Mouse (Mus musculus) brown adipose tissue, adult 24 weeks (tissue): Measurements from ENCODE around the gene Prkn. TPM values are rescaled to one million over a fixed set of nuclear protein-coding genes. Genes with fewer than 3 reads are reported as not detected.

Experiments
- H3K27ac ChIP-seq: fragments of 200-500 bp; replicated peaks from 2 replicates; pipeline ENCODE4 v1.5.1; 2012; ENCODE audit warnings: low read depth, mild to moderate bottlenecking, low read length
- H3K4me1 ChIP-seq: fragments of 200-500 bp; 2 replicates; pipeline ENCODE4 v1.6.1; 2012; ENCODE audit warnings: low read length, mixed read lengths; ENCODE audit not compliant: control insufficient read depth, insufficient read depth, insufficient read length
- H3K4me3 ChIP-seq: fragments of 200-500 bp; 2 replicates; pipeline ENCODE4 v1.5.1; 2012; ENCODE audit warnings: low read depth, mild to moderate bottlenecking, low read length, moderate library complexity; ENCODE audit not compliant: insufficient read depth
- polyA plus RNA-seq: library from polyadenylated mRNA; stranded (reverse); fragments of >200 nt; gene quantifications from 2 replicates; pipeline ENCODE4 v1.2.4, GENCODE M21; 2012; ENCODE audit not compliant: missing spikeins, insufficient read depth, insufficient read length

The Prkn gene
- polyA plus RNA-seq, 1 experiment: 7.2 TPM

GRCm38 (mm10) chr17:11661898-11662297 lies 821.7 kb downstream of the Prkn start:
- Histone ChIP-seq H3K4me1 (no peaks in the 10 kb centered on the region), H3K27ac (no peak overlapping the region), H3K4me3 (no peak overlapping the region)

DNA sequence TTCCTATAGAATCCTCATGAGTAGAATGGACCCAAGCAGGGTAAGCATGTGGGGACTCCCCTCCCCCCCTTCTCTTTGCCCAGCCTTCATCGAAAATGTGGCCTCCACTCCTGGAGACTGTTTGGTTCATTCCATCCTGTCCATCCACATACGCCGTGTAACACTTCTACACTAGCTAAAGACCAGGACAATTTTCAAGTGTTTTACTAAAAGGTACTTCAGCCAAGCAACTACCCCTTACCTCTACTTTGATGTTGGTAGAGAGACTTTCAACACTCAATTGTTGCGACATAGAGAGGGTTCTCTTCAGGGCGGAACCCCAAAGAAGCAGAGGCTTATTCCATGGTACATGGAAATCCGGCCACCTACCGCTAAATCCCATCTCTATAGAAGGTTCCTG lies 823.3 kb downstream of the Prkn start:
- H3K4me3 ChIP-seq: no peak overlapping the region
- no peaks in the 10 kb centered on the region for H3K4me1 ChIP-seq
- H3K27ac ChIP-seq: no peak overlapping the region

DNA sequence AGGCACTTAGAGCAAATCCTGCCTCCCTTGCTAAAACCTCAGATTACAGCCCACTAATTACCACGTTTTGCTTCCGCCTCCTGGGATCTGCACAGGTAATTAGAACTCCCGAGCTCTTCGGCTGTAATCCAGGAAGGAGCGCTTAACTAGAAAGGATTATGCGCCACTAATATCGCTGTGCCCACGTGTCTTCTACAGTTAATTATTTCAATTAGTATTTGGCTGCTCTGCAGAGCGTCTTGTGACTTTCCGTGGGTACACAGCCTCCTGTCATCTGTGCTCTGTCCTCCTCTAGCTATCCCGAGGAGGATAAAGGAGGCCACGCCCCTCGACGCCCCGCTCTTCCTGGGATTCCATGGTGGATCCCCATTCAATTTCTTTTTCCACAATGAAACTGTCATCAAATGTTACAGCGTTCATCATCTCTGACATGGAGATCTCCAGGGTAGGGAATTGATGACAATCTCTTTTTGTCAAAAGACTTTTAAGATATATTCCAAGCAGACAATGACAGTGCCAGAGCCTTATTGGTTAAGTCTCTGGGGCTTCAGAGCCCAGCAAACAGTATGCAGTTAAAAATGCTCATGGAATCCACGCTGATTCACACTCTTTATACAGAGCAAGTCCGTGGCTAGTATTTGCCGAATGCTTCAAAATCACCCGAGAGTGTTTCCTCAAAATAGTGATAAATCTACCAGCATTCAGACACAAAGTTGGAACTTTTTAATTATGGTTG lies 824.6 kb downstream of the Prkn start:
- no peak overlapping the region for H3K4me3 ChIP-seq
- H3K4me1 ChIP-seq: no peaks in the 10 kb centered on the region
- no peak overlapping the region for H3K27ac ChIP-seq

GRCm38 (mm10) chr17:11679716-11680115 lies 839.5 kb downstream of the Prkn start:
- Histone ChIP-seq H3K4me1 (no peaks in the 10 kb centered on the region; the same call in 1 of the 2 replicates), H3K4me3 (no peak overlapping the region), H3K27ac (no peak overlapping the region)

GRCm38 (mm10) chr17:11680456-11680855 lies 840.3 kb downstream of the Prkn start:
- H3K27ac ChIP-seq: no peak overlapping the region
- H3K4me1 ChIP-seq: no peaks in the 10 kb centered on the region; the same call in 1 of the 2 replicates
- no peak overlapping the region for H3K4me3 ChIP-seq

GRCm38 (mm10) chr17:11681825-11682372 lies 841.7 kb downstream of the Prkn start:
- H3K27ac ChIP-seq: no peak overlapping the region
- H3K4me3 ChIP-seq: no peak overlapping the region
- H3K4me1 ChIP-seq: no peaks in the 10 kb centered on the region; the same call in 1 of the 2 replicates

DNA sequence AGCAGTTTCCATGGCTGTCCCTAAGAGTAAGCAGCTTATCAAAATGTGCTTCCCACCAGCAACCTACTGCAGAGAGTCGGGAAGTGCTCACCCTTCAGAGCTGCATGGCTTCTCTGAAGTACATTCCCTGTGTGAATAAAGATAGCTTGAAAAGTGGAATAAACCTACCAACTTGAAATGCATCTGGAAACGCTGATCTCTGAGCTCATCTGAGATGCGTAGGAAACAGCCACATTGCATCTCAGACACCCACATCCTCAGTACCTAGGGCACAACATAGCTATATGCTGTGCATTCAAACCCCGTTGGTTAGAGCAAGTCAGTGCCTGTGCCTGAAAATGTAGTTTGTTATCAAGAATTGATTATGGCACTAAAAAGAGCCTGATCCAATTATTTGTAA lies 864.8 kb downstream of the Prkn start:
- no peaks in the 10 kb centered on the region for H3K4me1 ChIP-seq
- no peak overlapping the region for H3K27ac ChIP-seq

GRCm38 (mm10) chr17:11705761-11706160 lies 865.6 kb downstream of the Prkn start:
- Histone ChIP-seq H3K4me3 (no peak overlapping the region), H3K27ac (no peak overlapping the region), H3K4me1 (no peaks in the 10 kb centered on the region)

More for the DNA sequence above, 864.8 kb downstream of the Prkn start:
- no peak overlapping the region for H3K4me3 ChIP-seq

GRCm38 (mm10) chr17:11712066-11712465 lies 871.9 kb downstream of the Prkn start:
- no peak overlapping the region for H3K27ac ChIP-seq
- no peaks in the 10 kb centered on the region for H3K4me1 ChIP-seq
- H3K4me3 ChIP-seq: no peak overlapping the region

DNA sequence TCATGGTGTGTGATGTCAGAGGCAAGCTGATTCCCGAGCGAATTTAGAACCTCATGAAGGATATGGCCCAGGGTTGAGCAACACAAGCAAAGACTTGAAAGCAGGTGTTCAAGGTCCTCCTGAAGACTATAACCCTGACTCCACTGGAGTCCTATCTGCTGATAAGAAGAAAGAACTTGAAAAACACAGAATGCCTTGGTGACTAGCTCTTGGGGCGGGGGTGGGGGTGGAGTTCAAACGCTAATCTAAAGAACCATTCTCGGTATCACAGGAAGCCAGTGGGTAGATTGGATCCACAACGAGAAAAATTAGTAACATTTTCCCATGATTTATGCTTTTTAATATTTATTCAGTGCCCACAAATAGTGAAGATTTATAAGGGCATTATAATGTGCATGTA lies 879.6 kb downstream of the Prkn start:
- Histone ChIP-seq H3K4me3 (no peak overlapping the region), H3K27ac (no peak overlapping the region), H3K4me1 (no peaks in the 10 kb centered on the region)

DNA sequence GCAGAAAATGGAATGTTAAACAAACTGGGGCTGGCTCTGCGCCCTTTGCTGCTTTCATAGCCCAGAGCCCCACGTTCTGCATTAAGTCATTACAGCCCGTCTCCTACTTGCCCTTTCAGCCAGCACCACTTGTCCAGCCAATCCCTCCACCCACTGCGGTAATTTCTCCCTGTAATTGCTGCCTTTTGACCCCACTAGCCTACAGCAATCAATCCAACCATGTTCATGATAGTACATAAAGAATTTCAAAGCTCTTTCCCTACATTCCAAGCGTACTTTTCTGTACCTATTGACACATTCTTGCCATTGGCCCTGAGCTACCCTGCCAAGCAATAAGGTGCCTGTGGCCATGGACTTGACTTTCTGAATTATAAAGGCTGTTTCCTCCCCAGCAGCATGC lies 881.7 kb downstream of the Prkn start:
- H3K4me1 ChIP-seq: no peaks in the 10 kb centered on the region
- H3K27ac ChIP-seq: no peak overlapping the region
- no peak overlapping the region for H3K4me3 ChIP-seq

- Histone ChIP-seq H3K27ac (no peak overlapping the region), H3K4me3 (no peak overlapping the region), H3K4me1 (no peaks in the 10 kb centered on the region)
Measured at GRCm38 (mm10) chr17:11722478-11722877, 882.3 kb downstream of the Prkn start.

DNA sequence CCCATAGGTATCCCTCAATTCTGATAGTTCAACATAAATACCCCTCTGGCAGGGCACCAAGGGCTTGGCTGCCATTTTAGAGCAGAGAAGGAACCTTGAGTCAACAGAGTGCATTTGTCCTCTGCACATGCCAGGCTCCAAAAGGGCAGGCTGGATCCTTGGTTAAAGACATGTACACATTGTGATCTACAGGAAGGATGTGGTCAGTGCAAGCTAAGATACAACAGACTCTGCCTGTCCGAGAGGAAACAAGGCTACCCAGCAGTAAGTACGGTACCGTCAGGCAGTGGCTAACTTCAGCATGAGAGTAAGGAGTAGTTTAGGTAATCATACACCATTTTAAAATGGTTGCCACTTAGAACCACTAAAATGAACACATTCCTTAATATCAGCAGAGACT lies 884.0 kb downstream of the Prkn start:
- Histone ChIP-seq H3K27ac (no peak overlapping the region), H3K4me1 (no peaks in the 10 kb centered on the region), H3K4me3 (no peak overlapping the region)

DNA sequence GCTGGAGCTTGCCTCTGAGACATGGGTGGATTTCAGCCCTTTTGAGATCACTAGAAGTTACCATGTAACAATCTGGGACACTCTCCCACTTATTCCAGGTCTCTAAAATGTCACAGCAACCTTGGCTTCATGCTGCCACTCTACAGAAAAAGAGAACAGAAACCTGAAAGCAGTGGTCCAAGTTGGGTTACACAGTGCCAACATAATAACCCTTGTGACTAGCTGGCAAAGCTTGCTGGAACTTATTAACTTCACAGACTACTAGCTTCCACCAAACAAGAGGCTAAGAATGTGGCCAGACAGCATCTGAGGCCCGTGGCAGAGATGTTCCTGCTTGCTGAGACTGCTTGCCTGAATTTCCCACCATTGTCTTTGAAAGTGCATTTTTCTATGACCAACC lies 886.9 kb downstream of the Prkn start:
- Histone ChIP-seq H3K27ac (no peak overlapping the region), H3K4me3 (no peak overlapping the region), H3K4me1 (no peaks in the 10 kb centered on the region)

DNA sequence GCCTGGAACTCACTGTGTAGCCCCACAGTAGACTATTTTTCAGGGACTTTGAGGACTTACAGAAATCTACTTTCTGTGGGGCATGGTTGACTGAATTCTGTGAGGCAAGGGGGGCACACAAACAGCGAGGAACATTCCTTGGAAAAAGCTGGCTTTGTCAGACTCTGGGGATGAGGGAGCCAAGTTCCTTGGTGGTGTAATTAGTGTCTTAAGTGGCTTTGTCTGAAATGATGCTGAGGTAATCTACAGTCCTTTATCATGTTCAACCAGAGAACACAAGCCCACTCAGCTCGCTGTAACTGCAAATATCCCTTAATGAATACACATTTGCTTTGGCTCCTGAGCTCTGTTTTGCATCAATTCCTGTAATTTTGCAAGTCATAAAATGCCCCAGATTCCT lies 888.1 kb downstream of the Prkn start:
- Histone ChIP-seq H3K4me1 (no peaks in the 10 kb centered on the region), H3K4me3 (no peak overlapping the region), H3K27ac (no peak overlapping the region)
